Mouse (Mus musculus): ENCODE data around the gene Ydjc.

- TF ChIP-seq CTCF (IDR thresholded peaks at IDR 0.05; ENCODE audit: borderline replicate concordance, insufficient read depth, low read depth, low read length) (no peak), POLR2A (IDR thresholded peaks at IDR 0.05; ENCODE audit: borderline replicate concordance, insufficient read depth, low read length) (peak; percentile 98; the same call in 1 of the 2 replicates)
These were observed 33.4 kb upstream of the Ydjc start, which contains the start of gene Ppil2 for GRCm38 (mm10) chr16:17110771-17111743.

Data from cerebellum, adult 2 months (tissue).